Mouse (Mus musculus) adrenal gland, adult 8-10 months (tissue): ENCODE measurements around the gene Acsf3. TPM values are rescaled to one million over a fixed set of nuclear protein-coding genes. Genes with fewer than 3 reads are reported as not detected.

Source experiments
- DNase-seq: peaks from one replicate; pipeline ENCODE4 v3.0.0; 2022
- total RNA-seq, 4 experiments: library from RNA; stranded (reverse); gene quantifications; 2 replicates each; pipeline ENCODE4 v1.2.4; 2022

Gene Acsf3
- total RNA-seq, 4 experiments from 2014 or later, result 38.4 to 44.5 (median 41.2) TPM

DNA sequence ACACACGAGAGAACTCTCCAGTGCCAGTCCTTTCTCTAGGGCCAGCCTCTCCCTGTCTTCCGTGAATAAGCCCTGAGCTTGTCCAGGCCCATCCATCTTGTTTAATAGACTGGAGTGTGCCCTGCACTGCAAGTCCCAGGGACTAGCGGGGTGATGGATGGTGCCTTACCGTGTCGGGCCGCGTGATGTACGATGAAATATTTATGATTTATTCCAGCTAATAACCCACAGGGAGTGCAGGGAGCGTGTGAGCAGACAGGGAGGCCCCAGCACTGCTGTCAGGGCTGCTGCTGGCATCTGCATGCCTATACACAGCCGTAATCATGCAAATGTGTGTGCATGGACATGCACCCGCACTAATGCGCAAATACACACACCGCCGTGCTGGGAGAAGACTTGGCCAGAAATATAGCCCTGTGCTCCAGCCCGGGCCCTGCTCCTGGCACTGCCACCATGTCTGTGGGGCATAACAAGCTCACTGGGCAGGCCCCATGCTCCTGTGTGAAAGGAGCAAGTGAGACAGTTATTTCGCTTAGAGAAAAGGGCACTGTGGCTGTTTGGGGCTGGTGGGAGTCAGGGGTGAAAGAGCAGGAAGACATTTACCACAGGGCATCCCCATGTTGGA, 36.7 kb downstream of the Acsf3 start:
- no peak for DNase-seq

DNA sequence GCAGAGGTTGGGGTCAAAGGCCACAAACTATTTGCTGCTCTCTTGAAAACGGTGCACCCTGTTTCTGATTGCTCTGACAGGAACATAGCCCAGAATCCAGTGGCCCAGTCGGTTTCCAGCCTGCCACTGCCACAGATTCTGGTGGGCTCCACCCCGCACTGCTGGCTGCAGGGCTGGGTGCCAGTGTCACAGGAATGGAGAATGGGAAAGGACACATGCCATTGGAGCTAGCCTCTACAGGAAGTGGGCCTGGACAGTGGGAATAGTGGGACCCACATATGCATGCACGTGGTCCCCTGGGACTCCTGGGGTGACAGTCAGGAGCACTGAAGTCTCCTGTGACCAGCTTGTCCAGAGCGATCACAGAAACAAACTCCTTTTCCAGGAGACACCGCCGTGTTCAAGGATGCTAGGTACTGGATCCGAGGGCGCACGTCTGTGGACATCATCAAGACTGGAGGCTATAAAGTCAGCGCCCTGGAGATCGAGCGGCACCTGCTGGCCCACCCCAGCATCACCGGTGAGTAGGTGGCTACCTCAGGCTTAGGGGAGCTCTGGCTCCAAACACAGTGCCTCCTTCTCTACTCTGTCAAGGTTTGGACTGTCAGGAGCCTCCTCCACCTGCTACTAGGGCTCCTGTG, 37.4 kb downstream of the Acsf3 start:
- no peak for DNase-seq

DNA sequence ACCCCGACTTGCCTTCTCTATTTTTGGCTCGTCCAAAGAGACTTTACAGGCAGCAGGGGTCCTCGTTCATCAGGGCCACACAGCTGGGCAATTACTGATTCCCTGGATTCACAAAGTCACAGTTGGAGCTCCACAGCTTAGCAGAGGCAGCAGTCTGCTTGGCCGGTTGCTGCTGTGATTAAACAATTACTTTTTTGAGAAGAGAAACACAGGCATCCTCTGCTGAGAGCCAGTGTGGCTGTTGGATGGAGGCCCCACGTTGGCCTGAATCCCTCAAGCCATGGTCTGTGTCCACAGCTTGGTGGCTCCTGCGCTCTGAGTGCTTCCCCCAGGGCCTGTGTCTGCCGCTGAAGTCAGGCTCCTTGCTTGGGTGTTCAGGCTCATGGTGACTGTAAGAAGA, 39.3 kb downstream of the Acsf3 start:
- DNase-seq, result no peak

DNA sequence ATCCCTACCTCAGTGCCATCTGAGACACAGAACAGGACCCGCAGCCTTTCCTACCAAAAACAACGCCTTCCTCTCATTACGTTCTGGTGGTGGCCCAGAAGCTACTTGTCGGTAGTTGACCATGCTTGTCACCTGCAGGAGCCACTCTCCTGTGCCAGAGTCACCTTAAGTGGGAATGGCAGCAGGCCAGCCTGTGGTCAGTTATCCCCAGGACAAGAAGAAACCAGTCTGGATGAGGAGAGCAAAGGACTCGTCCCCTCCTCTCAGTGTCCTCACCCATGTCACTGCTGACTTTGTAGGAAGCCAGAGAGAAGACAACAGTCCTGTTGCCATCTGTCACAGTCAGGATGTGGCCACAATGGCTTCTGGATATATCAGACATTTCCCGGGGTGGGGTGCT, 41.7 kb downstream of the Acsf3 start:
- no peak for DNase-seq

DNA sequence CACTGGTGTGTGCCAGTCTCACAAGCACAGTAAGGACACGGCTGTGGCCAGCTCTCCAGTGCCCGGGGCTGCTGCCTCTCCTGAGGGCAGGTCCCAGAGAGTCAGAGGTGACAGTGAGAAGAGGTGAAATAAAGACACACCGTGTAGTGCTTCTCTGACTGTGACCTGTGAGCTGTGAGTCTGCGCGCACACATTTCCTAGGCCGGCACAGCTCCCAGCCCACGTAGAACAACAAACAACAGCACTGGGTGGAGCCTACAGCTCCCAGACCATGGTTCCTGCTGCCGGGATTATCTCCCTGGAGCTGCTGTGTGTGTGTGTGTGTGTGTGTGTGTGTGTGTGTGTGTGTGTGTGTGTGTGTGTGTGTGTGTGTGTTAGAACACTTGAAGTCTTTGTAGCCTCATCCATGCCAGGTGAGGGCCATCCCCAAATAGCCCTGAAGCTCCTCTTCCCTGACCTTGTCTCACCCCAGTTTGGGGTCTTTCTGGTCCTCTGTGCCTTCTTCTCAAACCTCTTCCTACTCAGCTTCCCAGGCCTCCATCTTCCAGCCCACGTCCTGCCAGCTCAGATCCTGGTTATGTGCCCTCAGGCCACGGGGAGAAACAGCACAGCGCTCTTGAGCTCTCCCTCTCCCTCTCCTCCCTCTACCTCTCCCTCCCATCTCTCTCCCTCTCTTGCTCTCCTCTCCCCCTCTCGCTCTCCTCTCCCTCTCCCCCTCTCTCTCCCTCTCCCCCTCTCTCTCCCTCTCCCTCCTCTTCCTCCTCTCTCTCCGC, 42.6 kb downstream of the Acsf3 start:
- DNase-seq, result no peak

DNA sequence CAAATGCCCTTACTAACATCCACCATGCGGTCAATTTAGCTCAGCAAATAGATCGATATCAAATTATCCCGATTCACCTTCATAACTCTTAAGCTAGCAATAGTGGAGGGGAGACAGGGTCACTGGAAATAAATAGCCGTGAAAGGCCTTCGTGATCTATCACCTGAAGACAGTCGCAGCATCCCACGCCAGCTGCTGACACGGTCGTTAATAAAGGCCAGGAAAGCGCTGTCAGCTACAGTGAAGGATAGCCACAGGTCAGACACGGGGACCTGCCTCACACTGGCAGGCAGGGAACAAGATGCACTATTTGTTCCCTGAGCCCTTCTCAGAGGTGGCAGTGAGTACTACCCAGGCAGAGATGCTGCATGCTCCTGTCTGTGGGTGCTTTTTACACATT, 44.5 kb downstream of the Acsf3 start:
- DNase-seq, result no peak

DNA sequence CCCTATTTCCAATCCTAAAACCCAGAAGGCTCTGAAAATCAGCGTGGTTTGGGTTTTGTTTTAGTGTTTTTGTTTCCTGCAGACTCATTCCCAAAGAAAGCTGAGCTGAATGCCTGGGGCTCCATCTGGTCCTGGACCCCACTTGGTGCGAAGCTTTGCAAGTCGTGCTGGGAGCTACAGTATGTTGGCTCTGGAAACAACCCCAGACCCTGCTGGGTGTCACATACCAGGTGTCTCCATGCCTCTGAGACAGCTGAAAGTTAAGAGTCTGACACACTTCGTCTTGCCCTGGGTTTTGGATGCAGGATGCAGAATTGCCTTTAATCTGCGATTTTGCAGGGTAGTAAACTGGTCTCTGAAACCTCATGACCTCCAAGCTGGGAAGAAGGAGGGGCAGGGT, 49.3 kb downstream of the Acsf3 start:
- no peak for DNase-seq

DNA sequence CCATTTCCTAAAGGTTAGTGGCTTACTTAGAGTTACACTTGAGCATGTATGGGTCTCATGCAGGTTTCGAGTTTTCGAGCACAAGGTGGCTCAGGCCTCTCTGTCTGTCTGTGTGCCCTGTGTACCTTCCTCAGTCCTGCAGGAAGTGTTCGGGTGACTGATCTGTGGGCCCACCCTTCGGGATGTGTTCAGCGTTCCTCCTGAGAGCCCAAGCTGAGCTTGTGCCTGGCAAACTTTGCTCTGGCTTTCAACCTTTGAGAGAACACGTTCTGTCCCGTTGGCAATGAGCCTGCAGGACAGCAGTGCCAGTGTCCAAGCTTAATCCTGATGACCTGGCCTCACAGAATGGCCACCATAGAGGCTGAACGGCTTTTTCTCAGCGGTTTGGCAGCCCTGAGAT, 49.7 kb downstream of the Acsf3 start:
- DNase-seq, result no peak

DNA sequence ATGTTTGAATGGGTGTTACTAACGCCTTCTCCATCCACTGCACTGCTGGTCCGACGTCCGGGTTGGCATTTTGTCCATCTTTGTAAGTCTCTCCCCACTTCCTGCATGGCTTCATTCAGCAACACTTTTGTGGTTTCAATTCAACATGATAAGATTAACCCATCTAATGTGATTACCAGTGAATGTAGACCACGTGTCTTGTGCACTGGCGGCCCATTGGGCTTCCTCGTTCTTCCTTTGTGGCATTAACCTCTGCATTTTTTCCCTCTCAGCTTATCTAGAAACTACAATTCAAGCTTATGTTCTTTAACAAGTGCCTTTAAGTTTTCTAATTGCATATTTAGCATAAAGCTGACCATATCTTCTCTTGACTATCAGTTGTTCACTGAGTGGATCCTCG, 50.1 kb downstream of the Acsf3 start:
- DNase-seq, result no peak

DNA sequence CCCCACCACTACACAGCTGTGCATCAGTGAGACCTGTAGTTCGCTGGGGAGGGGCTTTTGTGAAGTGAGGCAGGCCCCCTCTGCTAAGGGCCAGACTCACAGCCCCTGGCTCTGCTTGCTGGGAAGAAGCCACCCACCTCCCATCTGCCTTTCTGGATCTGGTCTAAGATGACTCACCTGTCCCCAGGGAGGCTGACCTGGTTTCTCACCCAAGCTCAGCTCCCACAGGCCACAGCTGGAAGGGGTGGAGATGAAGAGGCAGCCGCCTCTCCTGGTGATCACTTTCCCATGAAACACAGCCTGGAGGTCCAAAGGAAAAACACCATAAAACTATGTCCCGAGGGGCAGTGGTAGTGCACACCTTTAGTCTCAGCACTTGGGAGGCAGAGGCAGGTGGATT, 54.1 kb downstream of the Acsf3 start:
- DNase-seq, result no peak

DNA sequence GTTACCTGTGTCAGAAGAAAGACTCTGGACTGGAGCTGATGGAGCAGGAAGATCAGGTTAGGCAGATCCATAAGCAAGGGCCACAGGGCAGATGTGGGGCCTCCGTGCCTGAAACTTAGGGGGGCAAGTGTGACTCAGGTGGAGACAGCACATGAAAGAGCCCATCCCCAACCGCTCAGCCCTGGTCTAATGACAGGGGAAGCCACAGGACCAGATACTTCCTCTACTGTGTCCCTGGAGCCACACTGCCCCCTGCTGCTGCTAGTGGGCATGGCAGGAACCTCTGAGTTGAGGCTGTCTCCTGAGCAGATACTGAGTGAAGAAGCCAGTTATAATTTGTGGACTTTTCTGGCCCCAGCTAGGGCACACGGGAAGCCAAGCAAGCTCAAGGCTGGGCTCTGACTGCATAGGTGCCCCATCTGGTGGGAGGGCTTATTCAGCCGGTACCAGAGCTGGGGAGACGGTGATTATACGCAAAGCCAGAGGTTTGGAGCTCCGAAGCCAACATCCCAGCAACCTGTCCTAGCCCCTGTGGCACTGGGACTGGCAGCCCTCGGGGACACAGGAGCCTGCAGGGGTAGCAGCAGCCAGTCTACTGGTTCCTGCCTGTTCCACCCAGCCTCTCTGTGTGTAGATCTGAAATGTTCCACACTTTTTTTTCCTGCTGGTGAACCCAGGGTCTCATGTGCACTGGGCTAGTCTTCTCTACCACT, 55.2 kb downstream of the Acsf3 start:
- DNase-seq, result peak; percentile 79

DNA sequence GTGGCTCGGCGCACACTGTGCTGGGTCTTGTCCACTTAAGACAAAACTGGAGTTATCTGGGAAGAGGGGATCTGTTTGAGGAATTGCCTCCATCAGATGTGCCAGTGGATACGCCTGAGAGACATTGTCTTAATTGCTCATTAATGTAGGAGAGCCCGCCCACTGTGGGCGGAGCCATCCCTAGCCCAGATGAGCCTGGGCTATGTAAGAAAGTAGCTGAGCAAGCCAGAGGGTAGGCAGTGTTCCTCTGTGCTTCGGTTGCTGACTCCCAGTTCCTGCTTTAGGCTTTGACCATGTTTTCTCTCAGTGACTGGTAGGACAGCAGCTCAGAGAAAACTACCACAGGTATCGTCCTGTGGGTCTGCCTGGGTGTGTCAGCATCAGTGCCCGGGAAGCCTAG, 59.1 kb downstream of the Acsf3 start:
- no peak for DNase-seq

DNA sequence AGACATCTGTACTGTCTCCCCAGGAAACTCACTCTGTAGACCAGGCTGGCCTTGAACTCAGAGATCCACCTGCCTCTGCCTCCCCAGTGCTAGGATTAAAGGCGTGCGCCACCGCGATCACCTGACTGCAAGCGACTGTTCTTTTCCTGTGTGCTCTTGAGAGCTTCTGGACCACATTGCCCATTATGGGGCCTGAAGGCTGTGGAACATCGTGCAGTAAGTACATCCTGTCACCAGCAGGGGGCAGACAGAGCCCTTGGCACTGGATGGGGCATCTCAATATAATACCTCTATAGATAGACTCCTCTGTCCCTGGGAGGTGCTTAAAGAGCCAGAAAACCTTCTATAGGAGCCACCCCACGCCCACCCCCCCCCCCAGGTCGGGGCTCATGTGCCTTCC, 59.7 kb downstream of the Acsf3 start:
- peak; percentile 57 for DNase-seq

DNA sequence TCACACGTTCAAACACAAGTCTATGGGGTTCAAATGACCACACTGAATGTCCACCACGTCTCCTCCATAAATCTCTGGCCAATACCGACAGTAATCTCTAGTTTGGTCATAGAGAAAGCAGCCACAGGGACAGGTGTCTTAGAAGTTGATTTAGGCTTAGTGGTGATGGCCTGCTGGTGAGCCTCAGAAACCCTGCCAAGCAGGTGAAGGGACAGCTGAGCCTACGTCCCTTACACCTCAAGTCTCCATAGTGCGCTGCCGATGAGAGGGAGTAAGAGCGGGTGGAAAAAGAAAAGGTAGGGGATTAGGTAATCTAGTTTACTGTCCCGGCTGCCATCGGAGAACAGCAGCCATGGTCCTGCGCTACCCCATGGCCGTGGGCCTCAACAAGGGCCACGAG, 60.9 kb downstream of the Acsf3 start:
- no peak for DNase-seq

DNA sequence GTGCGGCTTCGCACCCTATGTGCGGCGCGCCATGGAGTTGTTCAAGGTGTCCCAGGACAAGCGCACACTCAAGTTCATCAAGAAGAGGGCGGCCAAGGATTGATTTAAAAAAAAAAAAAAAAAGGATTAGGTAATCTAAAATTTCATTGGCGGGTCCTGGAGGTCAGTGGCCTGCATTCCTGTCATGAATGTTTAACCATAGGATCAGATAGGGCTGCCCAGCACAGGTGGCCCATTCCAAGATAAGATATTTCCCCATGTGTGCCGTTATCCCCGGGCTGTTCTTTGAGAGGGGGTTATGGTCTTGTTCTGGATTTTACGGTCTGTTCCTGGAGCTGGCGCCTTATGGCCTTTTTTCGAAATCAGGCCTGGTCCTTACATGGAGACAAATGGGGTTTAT, 61.4 kb downstream of the Acsf3 start:
- DNase-seq, result no peak

DNA sequence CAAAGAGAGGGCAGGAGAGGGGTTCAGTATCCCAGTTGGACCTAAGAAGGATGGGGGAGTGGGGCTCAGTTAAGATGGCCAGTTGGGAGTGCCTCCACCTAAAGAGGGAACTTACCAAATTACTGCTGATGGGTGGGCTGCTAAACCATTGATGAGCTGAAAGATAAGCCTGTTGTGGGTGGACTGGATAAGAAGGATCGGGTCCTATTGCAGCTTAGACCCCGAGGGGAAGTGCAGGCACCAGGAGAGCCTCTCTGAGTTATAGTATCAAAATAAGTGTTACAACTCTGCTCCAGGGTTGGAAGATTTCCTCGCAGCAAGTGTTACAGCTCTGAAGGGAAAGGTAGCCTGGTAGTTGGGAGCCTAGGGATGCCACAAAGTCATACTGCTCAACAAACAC, 68.9 kb downstream of the Acsf3 start:
- DNase-seq, result no peak

DNA sequence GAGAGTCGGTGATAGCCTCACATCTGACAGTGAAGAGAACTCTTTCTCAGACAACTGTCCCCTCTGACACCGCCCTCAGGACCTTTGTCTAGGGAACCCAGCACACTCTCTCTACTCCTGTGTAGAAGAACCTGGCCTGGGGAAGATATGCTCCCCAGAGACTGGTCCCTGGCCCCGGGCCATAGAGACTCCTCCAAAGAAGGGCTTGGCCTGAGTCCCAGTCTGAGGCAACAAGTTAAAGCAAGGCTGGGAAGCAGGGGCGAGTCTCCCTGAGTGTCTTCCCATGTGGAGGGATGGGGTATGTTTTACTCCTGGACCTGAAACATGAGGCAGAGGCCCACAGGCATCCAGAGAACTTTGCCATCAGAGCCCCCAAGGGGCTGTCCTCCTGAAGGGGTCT, 70.4 kb downstream of the Acsf3 start:
- no peak for DNase-seq

DNA sequence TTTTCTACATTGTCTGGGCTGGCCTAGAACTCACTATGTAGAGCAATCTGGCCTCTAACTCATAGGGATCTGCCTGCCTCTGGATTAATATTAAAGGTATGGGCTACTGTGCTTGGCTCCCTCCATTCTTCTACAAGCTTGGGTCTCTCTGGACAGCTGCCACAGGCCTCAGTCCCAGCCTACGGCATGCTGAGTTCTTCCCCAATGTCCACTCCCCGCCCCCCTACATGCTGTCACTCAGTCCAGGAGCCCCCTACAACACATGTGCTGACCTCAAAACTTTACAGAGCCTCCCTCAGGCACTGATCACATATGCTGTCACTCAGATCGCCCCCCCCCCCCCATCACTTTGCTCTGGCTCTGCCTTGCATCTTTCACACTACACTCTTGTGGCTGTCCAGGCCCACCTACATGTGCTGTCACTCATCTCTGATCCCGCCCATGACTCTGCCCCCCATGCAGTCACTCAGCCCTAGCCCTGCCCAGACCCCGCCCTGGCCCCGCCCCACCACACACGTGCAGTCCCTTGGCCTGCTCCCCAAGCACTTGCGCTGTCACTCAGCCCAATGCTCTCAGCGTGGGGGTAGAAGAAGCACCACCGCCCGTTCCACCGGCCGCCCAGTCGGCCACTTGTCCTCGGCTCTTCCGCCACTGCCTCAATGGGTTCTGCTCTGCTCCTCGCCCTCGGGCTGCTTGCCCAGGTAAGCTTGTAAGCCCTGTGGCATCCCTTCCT, 72.7 kb downstream of the Acsf3 start, which contains the start of gene Cdh15:
Cdh15 (plus strand) TSS at position 138 of the 733 bp plus-strand sequence.
- no peak for DNase-seq

DNA sequence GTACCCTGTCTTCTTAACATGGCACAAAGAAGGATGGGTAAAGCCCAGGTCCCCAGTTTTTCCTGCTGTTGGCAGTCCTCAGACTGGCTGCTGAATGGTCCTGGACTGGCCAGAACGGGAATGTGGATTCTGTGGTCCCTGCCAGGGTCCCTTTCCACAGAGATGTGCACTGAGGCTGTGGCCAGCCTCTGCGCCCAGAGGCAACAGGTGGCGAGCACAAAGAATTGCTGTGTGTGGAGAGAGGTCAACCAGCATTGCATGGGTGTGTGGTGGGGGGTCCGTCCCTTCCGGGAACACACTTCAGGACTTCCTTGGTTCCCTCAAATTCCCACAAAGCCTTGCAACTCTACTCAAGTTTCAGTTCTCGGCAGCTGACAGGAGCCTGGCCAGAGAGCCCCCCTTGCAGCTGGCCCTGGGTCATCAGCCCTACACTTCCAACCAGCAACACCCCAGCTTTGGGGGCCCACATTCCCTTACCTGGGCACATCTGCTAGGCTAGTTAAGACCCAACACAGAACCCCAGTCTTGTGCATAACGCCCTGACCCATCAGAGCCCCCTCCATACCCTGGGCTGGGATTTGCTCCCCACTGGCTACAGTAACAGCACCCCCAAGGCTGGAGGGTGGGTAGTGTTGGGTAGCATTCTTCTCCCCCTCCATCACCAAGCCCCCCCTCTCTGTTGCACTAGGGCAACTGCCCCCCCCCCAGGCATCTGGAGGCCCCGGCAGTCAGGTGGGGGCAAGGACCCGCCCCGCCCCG, 74.0 kb downstream of the Acsf3 start:
- DNase-seq, result no peak

DNA sequence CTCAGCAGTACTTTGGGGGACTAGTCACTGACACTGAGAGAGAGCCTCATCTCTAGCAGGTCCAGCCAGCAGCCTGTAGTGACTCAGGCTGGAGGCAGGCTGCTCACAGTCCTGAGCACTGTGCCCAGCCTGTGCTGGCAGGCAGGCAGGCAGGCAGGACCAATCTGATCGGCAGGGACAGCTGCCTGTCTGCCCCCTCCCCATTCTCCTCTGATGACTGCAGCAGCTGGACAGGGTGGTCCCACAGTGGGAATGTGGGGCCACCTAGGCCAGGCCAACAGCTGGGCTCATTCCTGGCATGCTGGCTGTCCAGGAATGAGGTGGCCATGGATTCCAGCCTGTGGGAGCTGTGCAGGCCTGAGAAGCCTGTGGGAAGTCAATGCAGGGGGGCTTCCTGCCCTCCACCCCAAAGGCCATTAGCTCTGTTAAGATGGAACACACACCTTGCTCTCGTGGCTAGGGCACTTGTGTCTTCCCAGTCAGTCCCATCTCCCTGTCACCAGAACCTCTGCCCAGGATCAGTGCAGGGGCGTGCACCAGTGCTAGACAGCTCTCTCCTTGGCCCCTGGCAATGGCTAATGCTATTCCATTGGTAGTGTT, 75.5 kb downstream of the Acsf3 start:
- DNase-seq, result no peak
